Mouse (Mus musculus) heart, postnatal 14 days (tissue): ENCODE results near the gene Crtc1. TPM values are rescaled to one million over a fixed set of nuclear protein-coding genes. Genes with fewer than 3 reads are reported as not detected.

Experiments
- DNase-seq, 2 experiments: peaks; one replicate each; pipeline ENCODE4 v3.0.0; 2021 to 2022
- intact Hi-C: fragments of 180-260 bp; cut with DNase I; formaldehyde crosslinking; loops from one replicate; pipeline ENCODE4 v1.15.1; 2025
- long read RNA-seq, 2 experiments: library from polyadenylated mRNA; stranded (forward); transcript quantifications; one replicate each; pipeline ENCODE4 v2.0.0; 2021
- total RNA-seq, 2 experiments: library from RNA; stranded (reverse); gene quantifications; 2 replicates each; pipeline ENCODE4 v1.2.3; 2021

The Crtc1 gene
- total RNA-seq: 1 to 10 TPM; 7.7 to 9.5 TPM
- long read RNA-seq, experiment 1, full-length matches to known transcripts: 2 of 9 reads
- long read RNA-seq, experiment 1, partial matches to known transcripts: 0 of 9 reads
- long read RNA-seq, experiment 1, other reads (novel, unspliced or antisense): 7 of 9 reads
- long read RNA-seq, experiment 2, full-length matches to known transcripts: 2 of 14 reads
- long read RNA-seq, experiment 2, partial matches to known transcripts: 0 of 14 reads
- long read RNA-seq, experiment 2, other reads (novel, unspliced or antisense): 12 of 14 reads

DNA sequence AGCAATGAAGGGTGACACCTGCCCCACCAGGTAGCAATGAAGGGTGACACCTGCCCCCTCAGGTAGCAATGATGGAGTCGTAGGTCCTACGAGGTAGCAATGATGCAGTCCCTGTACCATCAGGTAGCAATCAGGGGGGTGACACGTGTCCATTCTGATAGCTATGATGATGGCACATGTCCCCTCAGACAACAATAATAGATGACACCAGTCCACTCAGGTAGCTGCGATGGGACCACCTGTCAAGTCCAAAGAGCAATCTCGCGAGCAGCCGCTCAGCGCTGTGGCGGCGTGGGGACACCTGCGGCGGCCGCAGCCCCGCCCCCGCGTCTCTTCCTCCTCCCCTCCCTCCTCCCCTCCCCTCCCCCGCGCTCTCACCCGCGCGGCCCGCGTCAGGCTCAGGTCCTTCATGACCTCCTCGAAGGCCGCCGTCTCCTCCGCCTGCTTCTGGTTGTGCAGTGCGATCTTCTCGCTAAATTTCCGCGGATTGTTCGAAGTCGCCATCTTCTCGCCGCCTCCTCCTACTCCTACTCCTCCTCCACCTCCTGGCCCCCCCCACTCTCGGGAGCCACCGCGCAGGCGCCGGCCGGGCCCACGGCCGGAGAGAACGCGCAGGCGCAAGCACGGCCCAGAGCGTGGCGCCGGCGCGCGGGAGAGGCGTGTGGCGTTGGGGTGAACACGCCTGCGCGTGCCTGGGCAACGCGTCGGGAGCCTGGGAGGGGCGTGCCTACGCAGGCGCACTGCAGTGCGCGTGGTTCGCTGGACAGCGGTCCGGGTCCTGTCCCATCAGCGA lies at the start of gene Crtc1:
Gene Crtc1 (minus strand): TSS at position 525 of the 793 bp plus-strand sequence.
- intact Hi-C loops: loop anchor here (5.0 kb wide), 1 partner anchor 63 kb away; no protein-coding TSS in a partner anchor

DNA sequence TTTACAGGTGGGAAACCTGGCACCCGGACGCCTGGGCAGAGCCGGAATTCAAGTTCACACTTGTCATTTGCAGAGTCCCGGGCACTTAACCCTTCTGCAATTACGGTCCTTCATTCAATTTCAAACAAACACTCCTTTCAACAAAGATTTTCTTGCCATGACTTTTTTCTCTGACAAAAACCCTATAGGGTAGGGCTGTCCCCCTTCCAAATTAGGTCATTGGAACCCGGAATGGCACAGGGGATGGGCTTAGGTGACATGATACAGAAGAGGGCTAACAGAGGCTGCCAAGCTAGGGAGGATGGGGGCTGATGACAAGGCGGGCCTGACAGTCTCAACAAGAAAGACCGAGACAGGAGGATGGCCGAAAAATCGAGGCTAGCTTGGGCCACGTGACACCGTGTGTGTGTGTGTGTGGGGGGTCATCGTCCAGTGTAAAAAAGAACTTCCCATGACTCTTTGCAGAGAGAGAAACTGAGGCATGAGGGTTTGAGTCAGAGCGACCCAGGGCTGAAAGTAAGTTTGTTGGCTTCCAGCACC lies 49.6 kb upstream of the Crtc1 start:
- intact Hi-C loops: no loop called here
- no peak for DNase-seq

More for the DNA sequence above, at the start of gene Crtc1:
- DNase-seq: peak; percentile 99

DNA sequence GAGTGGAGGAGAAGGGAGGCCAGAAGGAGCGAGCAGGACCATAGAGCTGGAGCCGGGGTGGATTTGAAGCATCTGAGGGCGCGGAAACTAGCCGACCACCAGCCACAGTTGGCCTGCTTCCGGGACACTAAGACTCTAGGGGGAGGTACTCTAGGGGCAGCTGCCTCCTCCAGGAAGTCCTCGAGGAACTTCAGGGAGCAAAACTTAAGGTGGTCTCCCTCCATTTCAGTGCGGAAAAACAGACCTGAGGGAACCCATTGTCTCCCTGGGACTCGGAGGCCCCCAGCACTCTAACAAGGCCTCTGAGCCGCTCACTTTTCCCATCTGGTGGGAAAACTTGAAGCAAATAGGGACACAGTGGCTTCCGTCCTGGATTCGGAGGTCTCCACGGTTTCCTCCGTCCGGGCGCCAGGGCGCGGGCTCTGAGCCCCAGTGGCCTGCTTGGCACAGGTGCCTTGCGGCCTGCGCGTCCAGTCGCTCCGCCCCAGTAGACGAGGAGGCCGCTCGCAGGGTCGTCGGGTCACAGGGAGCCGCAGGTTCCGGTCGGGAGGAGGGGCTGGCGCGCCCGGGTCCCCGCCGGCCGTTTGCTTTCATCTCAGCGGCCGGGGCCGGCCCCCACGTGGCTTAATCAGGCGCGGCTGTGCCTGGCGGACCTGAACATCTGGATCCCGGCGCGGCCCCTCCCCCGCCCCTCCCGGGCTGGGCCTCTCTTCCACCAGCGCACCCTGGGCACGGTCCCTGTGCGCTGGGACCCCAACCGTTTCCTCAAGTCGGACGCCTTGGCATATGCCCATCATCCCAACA lies 48.8 kb upstream of the Crtc1 start:
- intact Hi-C loops: no loop called here
- no peak for DNase-seq

DNA sequence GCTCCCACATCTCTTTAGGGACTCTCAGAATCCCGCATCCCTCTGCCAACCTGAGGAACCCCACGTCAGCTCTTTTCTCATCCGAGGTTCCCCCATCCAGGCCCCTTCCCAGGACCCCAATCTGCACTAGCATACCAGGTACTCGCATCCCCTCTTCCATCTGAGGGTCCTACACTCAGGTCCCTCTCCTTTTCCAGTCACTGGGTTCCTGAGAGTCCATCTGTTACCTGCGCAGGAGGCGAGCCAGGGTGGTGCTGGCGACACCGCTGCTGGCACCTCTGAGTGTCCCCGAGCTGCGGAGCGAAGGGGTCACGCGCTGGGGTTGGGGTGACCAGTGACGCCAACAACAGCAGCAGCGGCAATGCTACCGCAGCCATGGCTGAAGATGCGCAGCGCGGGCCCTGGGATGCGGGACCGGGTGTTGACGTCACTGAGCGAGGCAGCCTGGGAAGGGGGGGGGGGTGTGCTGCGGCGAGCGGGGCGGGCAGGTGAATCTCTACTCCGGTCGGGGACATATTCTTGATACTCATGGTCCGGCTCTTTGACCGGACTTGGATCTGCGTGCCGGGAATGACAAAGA lies 47.7 kb upstream of the Crtc1 start, which contains the start of gene Tmem59l:
Gene Tmem59l (minus strand): TSS at position 418 of the 580 bp plus-strand sequence.
- intact Hi-C loops: no loop called here
- DNase-seq: no peak

DNA sequence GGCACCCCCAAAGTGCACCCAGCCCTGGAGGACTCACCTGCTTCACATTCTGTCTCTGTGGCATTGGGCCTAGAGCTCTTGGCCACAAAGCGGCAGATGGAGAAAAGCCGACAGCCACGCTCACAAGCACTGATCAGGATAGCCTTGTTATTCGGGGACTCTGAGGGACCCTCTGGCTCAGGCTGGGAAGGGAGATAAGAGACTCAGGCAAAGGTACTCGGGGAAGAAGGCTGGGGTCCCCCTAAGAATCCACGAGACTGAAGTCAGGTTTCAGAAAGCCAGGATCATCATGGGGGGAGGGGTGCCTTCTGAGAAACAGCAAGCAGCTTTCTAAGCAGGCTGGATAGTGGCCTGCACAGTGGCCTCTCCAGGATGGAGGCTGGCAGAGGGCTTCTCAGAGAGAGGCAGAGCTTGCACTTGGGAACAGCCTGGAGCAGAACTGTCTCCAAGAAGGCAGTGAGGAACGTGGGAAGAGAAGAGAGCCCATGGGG lies 46.9 kb upstream of the Crtc1 start:
- intact Hi-C loops: no loop called here
- no peak for DNase-seq

DNA sequence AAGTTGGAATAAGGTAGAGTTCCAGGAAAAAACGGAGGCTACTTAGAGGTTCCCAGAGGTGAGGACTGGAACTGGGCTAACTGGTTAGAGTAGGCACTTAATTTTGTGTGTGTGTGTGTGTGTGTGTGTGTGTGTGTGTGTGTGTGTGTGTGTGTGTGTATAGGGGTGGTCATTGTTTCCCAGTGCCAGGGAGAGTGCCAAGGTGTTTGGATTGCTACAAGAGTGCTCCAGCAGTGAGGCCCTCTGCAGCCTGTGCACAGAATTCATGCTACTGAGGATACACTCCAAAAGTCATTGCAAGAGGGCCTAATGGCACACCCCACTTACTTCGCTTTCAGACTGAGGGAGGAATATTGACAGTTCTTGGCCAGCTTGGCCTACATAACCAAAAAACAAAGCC lies 43.6 kb upstream of the Crtc1 start:
- DNase-seq: no peak
- intact Hi-C loops: no loop called here

DNA sequence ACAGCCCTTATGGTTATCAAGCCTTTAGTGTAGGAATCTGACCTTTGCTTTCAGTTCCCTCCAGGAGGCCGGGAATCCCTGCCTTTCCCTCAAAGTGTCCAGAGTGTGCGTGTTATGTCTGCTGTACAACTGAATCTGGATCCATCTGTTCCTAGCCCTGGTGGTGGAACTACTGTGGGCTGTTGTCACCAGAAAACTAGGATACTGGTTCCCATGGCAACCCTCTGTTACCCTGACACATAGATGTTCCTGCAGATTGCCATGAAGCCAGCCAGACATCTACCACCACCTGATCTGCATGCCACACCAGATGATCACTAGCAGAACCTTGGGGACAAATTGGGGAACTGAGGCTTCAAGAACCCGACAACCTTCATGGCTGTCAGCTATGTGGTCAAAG lies 42.5 kb upstream of the Crtc1 start:
- intact Hi-C loops: no loop called here
- DNase-seq: no peak

DNA sequence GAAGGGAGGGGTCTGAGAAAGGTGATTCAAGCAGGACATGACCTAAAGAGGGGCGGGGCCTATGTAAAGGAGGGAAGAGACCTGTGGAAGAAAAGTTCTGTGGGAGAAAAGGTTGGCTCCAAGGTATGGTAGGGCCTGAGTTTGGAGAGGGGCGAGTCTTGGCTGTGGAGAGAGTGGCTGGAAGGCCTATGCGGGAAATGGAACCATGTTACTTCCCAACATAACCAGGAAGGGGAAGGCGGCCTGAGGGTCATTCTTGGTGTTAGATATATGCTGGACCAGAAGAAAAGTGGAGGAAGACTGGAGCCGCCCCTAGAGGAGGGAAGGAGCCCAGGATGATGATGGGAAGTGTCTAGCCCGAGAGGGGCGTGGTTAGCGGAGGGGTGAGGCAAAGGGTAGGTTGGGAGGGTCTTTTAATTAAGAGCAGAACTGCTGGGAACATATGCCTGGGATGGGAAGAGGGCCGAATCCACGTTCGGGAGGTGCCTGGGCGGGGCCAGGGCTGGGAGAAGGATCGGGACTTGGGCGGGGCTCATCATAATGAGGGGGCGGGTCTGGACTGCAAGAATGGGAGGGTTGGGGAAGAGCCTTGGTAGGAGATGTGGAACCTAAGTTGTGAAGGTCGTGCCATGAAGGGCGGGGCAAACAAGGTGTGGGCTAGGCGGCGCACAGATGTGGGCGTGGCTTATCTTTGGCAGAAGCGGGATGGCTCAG lies 38.0 kb upstream of the Crtc1 start:
- DNase-seq: no peak
- intact Hi-C loops: no loop called here

DNA sequence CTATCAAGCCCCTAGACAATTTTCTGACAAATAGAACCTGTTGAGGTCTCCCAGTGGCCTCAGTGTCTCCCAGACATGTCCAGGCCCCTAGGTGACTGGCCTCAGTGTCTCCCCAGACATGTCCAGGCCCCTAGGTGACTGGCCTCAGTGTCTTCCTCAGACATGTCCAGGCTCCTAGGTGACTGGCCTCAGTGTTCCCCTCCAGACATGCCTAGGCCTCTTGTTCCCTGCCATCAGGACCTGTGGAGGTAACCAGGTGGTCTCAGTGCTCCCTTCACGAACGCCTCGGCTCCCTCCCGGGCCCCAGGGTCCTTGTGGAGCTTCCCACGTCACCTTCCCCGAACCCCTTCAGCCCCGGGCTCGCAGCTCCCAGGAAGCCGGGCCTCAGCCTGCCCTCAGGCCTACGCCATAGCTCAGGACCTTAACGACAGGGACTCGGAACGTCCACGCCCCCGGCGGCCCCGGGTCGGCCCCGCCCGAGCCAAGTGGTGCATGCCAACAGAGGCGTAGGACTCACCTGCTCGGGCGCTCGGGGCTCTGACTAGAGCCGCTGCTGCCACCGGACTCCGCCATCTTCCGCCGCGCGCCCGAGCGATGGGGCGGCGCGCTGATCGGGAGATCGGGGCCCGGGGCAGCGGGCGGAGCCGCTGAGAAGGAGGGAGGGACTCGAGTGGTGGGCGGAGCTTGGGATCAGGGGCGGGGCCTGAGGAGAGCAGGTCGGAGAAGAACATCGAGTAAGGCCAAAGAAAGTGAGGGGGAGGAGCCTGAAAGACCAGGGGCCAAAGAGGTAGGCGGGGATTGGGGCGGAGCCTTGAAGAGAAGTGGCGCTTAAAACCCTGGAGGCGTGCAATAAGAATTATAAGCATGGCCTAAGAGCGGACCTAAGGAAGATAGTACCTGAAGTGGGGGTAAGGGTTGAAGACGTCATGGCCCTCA lies 37.2 kb upstream of the Crtc1 start, which contains the start of gene Klhl26:
Gene Klhl26 (minus strand): TSS at position 636 of the 936 bp plus-strand sequence.
- DNase-seq: peak; percentile 92 to 95
- intact Hi-C loops: no loop called here

DNA sequence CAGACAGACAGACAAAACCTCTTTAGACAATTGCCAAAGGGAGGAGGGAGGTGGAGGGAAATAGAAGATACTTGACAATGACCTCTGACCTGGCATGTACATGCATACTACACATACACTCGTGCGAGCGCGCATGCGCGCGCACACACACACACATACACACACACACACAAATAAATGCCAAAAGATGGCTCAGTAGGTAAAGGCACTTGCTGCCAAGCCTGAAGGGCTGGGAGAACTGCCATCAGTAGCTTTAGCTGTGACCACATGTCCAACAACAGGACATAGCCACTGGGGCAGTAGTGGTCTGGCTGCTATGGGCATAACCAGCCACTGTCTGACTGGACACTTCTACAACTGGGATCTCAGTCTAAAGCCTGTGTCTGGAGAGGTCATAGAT lies 32.5 kb upstream of the Crtc1 start:
- intact Hi-C loops: no loop called here
- no peak for DNase-seq

DNA sequence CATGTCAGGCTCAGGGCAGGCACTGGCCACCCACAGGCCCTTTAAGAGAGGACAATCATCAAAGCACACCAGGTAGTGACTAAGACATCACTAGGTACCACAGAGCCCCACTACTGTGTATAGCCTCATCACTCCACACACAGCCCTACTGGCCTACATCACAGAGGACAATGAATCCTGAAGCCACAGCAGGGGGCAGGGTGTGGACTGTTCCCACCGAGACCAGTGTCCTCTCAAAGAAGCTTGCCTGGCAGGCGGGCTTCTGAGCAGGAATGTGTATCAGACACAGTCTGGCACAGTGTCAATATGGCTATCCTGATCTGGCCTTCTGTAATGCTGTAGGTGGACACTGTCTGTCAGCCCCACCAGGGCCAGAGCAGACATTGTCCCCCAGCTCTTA lies 30.6 kb upstream of the Crtc1 start:
- DNase-seq: no peak
- intact Hi-C loops: loop anchor here (5.0 kb wide), 1 partner anchor 32 kb away; no protein-coding TSS in a partner anchor

DNA sequence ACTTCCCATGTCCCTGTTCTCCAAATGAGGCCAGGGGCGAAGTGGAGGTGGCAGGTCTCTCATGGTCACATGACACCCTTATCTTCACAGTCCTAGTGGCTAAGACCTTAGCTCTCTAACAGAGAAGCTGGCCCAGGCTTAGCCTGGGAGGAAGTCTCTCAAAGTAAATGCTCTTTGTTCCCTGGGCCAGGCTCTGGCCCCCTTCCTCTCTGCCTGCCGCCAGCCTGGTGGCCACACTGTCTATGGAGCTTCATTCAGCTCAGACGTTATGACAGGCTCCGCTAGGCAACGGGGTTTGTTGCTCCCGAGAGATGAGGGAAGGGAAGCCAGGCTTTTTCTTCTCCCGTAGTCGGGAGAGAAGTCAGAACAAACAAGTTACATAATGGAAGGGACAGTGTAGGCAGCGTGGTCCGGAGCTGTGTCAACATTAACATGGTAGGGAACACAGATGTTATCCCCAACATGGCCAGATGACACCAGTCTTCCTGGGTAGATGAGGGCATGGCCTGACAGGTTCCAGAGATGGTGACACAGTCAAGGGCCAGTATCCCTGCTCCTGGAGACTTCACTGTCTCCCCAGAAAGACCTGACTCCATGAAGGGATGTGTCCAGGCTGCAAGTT lies 30.0 kb upstream of the Crtc1 start:
- intact Hi-C loops: loop anchor here (5.0 kb wide), 1 partner anchor 33 kb away; no protein-coding TSS in a partner anchor
- no peak for DNase-seq

DNA sequence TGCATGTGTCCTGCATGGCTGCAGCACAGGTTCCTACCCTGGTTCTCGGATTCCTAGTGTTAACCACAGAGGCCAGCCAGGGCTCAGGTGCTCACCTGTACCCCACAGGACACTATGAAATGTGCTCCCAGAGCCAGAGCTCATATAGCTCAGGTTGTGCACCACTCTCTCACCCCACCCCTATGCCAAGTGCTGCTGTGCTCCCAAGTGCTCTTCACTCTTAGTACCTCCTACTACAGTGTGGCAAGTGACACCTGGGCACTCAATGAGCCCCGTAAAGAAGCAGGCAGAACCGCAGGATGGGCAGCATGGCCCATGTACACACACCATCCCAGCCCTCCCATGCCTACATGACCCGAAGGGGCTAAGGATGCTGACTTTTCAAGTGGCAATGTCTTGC lies 29.4 kb upstream of the Crtc1 start:
- DNase-seq: no peak
- intact Hi-C loops: loop anchor here (5.0 kb wide), 1 partner anchor 34 kb away; no protein-coding TSS in a partner anchor

DNA sequence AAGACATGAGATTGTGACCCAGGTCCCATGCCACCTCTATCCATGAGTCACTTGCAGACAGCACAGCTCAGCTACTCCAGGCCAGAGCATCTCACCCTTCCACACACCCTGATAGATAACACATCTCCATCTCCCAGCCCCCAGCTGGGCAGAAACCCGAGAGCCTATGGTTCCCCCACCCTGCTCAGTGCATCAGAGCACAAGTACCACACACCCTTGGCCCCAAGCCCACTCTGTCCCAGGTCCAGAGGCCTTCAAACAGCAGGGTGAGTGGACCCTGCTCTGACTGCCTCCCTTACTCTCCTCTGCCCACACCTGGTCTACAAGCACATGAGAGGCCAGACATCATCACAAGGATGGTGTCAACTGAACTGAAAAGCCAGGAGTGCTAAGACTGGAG lies 28.5 kb upstream of the Crtc1 start:
- DNase-seq: no peak
- intact Hi-C loops: loop anchor here (5.0 kb wide), 1 partner anchor 34 kb away; no protein-coding TSS in a partner anchor

DNA sequence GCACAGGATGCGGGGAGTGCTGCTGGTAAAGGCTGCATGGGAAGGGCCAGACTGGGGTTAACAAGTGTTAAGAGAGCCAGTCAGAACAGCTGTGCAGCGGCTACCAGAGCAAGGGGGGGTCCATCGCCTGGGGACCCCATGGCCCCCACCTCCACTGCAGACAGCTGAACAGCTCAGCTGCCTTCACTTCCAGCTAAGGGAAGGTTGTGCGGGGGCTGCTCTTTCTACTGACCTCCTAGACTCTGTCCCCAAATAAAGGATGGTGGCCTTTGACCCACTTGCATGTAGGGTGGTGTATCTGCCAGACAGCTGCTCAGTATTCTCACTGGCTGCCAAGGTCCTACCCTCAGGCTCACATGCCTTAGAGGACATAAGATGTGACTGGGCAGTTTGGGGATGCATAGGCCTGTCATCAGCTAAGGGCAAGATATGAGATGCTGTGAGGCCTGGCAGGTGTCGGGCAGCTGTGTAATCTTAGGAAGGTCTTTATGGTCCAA lies 27.9 kb upstream of the Crtc1 start:
- DNase-seq: no peak
- intact Hi-C loops: loop anchor here (5.0 kb wide), 1 partner anchor 35 kb away; no protein-coding TSS in a partner anchor

DNA sequence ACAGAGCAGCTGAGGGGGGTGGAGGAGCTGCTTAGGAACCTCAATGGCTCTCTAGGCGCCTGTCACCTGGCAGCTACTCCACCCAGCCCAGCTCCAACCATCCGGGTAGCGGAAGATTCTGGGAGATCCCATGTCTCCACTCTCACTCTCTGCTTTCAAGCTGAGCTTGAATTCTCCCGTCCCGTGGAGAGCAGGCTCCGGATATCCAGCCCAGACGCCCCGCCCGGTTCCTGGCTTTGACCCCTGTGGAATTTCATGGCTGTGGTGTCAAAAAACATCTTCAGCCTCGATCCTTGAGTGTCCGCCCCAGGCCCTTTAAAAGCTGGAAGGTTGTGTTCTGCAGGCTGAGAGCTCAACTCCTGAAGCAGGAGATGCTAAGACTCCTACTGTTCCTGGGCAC lies 27.4 kb upstream of the Crtc1 start:
- intact Hi-C loops: loop anchor here (5.0 kb wide), 1 partner anchor 36 kb away; no protein-coding TSS in a partner anchor
- peak; percentile 68 to 70 for DNase-seq

DNA sequence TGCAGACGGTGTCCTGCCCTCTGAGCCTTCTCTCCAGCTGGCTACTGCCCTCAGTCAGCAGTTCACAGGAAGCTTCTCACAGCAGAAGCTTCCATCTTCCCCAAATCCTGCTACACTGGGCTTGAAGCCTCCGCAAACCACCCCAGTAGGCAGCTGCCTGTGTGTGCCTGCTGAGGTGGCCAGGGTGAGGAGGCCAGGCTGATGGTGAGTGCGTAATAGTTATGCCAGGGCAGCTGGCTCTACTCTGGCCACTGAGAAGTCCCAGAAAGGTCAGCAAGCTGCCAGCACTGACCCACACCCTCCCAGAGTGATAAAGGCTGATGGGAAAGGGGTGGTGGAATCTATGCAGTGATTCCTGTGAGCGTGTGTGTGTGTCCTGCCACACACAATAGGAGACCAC lies 26.9 kb upstream of the Crtc1 start:
- intact Hi-C loops: loop anchor here (5.0 kb wide), 1 partner anchor 36 kb away; no protein-coding TSS in a partner anchor
- no peak for DNase-seq
